Mouse (Mus musculus) spleen, adult 2 months (tissue): ENCODE results near the gene Abhd8. TPM values are rescaled to one million over a fixed set of nuclear protein-coding genes. Genes with fewer than 3 reads are reported as not detected.

ENCODE experiments used
- DNase-seq, 2 experiments: peaks; one replicate each; pipeline versions ENCODE4 v3.0.0 to v3.0.0-alpha.2; 2012 to 2021; ENCODE audit warnings: low spot score in 2 of 2, low read depth in 1 of 2
- H3K27ac ChIP-seq: fragments of 200-500 bp; 2 replicates; pipeline ENCODE4 v1.5.1; 2012; ENCODE audit warnings: low read length, inconsistent platforms; ENCODE audit not compliant: insufficient read depth
- H3K27me3 ChIP-seq: fragments of 200-500 bp; 2 replicates; pipeline ENCODE4 v1.6.1; 2012; ENCODE audit warnings: mild to moderate bottlenecking, moderate library complexity, low read length, inconsistent platforms; ENCODE audit not compliant: control insufficient read depth, insufficient read depth
- H3K36me3 ChIP-seq: fragments of 200-500 bp; 2 replicates; pipeline ENCODE4 v1.6.1; 2012; ENCODE audit warnings: mild to moderate bottlenecking, low read length, inconsistent platforms; ENCODE audit not compliant: control insufficient read depth, insufficient read depth
- H3K4me1 ChIP-seq: fragments of 200-500 bp; 2 replicates; pipeline ENCODE4 v1.6.1; 2011; ENCODE audit warnings: inconsistent platforms; ENCODE audit not compliant: control insufficient read depth, insufficient read depth, insufficient read length
- H3K4me3 ChIP-seq: fragments of 200-500 bp; 2 replicates; pipeline ENCODE4 v1.5.1; 2011; ENCODE audit warnings: mild to moderate bottlenecking, inconsistent platforms; ENCODE audit not compliant: insufficient read depth, insufficient read length; ENCODE audit errors: extremely low read depth
- CTCF ChIP-seq: fragments of 200-500 bp; IDR thresholded peaks from 2 replicates; pipeline ENCODE4 v1.5.1; 2011; ENCODE audit warnings: mild to moderate bottlenecking, inconsistent platforms; ENCODE audit not compliant: insufficient read depth, insufficient read length, insufficient replicate concordance; ENCODE audit errors: extremely low read depth
- POLR2A ChIP-seq: fragments of 200-500 bp; IDR thresholded peaks from 2 replicates; pipeline ENCODE4 v1.6.1; 2011; ENCODE audit warnings: low read depth, low read length, inconsistent platforms
- WGBS: fragments of 180-500 bp; shearing (Covaris S2); methylation state at CpG from one replicate; pipeline ENCODE4 v1.1.7; 2018; 5-methylcytosine and 5-hydroxymethylcytosine counted together
- polyA plus RNA-seq: library from polyadenylated mRNA; depleted of rRNA; stranded (reverse); fragments of >200 nt; gene quantifications from 2 replicates; pipeline ENCODE4 v1.2.3, GENCODE M21; 2012; rRNA removed

The Abhd8 gene
- polyA plus RNA-seq, 1 experiment, result 55.1 TPM

GRCm38 (mm10) chr8:71408231-71408630 is 55.2 kb downstream of the Abhd8 start:
- H3K36me3 ChIP-seq, result no peaks in the 10 kb centered on the region
- no peaks in the 10 kb centered on the region for H3K27me3 ChIP-seq
- WGBS, result 95% methylated on average over 4 of the region's 4 CpGs
- H3K4me3 ChIP-seq, result no peak overlapping the region
- H3K27ac ChIP-seq, result no peak overlapping the region
- TF ChIP-seq CTCF (no peak), POLR2A (no peak)
- peaks cover 16% of the 10 kb centered on the region for H3K4me1 ChIP-seq
- DNase-seq, result no peak

GRCm38 (mm10) chr8:71407441-71407840 is 56.0 kb downstream of the Abhd8 start:
- TF ChIP-seq CTCF (no peak), POLR2A (no peak)
- no peak for DNase-seq
- H3K4me3 ChIP-seq, result no peak overlapping the region
- no peak overlapping the region for H3K27ac ChIP-seq
- H3K27me3 ChIP-seq, result no peaks in the 10 kb centered on the region
- H3K4me1 ChIP-seq, result peaks cover 16% of the 10 kb centered on the region
- WGBS, result 93% methylated on average over 14 of the region's 14 CpGs
- no peaks in the 10 kb centered on the region for H3K36me3 ChIP-seq

Other genes with a start within 250 kb of the Abhd8 start
- 47.6 and 50.4 TPM in 2 replicates for gene Myo9b, start 190.9 kb downstream of the Abhd8 start, polyA plus RNA-seq
- 13.3 and 15.9 TPM in 2 replicates for gene Haus8, start 190.7 kb downstream of the Abhd8 start, polyA plus RNA-seq
- 104 and 113 TPM in 2 replicates for gene Use1, start 96.8 kb downstream of the Abhd8 start, polyA plus RNA-seq
- gene Ocel1, start 92.4 kb downstream of the Abhd8 start, polyA plus RNA-seq, result 16.8 and 20.6 TPM in 2 replicates
- gene Nr2f6, start 81.7 kb downstream of the Abhd8 start, polyA plus RNA-seq, result 59.4 and 88.0 TPM in 2 replicates
- 14.7 and 18.4 TPM in 2 replicates for gene Ushbp1, start 67.9 kb downstream of the Abhd8 start, polyA plus RNA-seq
- 104 and 128 TPM in 2 replicates for gene Babam1, start 66.8 kb downstream of the Abhd8 start, polyA plus RNA-seq
- gene Ankle1, start 57.6 kb downstream of the Abhd8 start, polyA plus RNA-seq, result 15.0 and 19.4 TPM in 2 replicates
- gene Mrpl34, start 1.3 kb upstream of the Abhd8 start, polyA plus RNA-seq, result 46.4 and 69.8 TPM in 2 replicates
- 67.8 and 83.4 TPM in 2 replicates for gene Dda1, start 5.5 kb upstream of the Abhd8 start, polyA plus RNA-seq
- 15.1 and 20.2 TPM in 2 replicates for gene Ano8, start 22.3 kb upstream of the Abhd8 start, polyA plus RNA-seq
- 26.3 and 33.3 TPM in 2 replicates for gene Gtpbp3, start 24.4 kb upstream of the Abhd8 start, polyA plus RNA-seq
- 383 and 496 TPM in 2 replicates for gene Plvap, start 48.1 kb upstream of the Abhd8 start, polyA plus RNA-seq
- gene Ccdc194, start 62.1 kb upstream of the Abhd8 start, polyA plus RNA-seq, result 0.08 and 0.11 TPM in 2 replicates
- 371 and 457 TPM in 2 replicates for gene Bst2, start 73.8 kb upstream of the Abhd8 start, polyA plus RNA-seq
- gene Mvb12a, start 79.3 kb upstream of the Abhd8 start, polyA plus RNA-seq, result 89.9 and 119 TPM in 2 replicates
- 8.5 and 8.9 TPM in 2 replicates for gene Tmem221, start 95.2 kb upstream of the Abhd8 start, polyA plus RNA-seq
- gene Nxnl1, start 102.9 kb upstream of the Abhd8 start, polyA plus RNA-seq, result not detected in 2 replicates
- gene Slc27a1, start 105.2 kb upstream of the Abhd8 start, polyA plus RNA-seq, result 38.2 and 47.0 TPM in 2 replicates
- gene Pgls, start 128.5 kb upstream of the Abhd8 start, polyA plus RNA-seq, result 171 and 224 TPM in 2 replicates
- gene Fam129c, start 134.0 kb upstream of the Abhd8 start, polyA plus RNA-seq, result 115 and 173 TPM in 2 replicates
- gene Colgalt1, start 147.3 kb upstream of the Abhd8 start, polyA plus RNA-seq, result 159 and 216 TPM in 2 replicates
- gene Unc13a, start 208.1 kb upstream of the Abhd8 start, polyA plus RNA-seq, result 0.47 and 0.54 TPM in 2 replicates
- 62.6 and 81.5 TPM in 2 replicates for gene Jak3, start 212.6 kb upstream of the Abhd8 start, polyA plus RNA-seq
- 52.4 and 70.9 TPM in 2 replicates for gene Insl3, start 225.6 kb upstream of the Abhd8 start, polyA plus RNA-seq
- 5.2 and 5.6 TPM in 2 replicates for gene B3gnt3, start 238.1 kb upstream of the Abhd8 start, polyA plus RNA-seq